Mouse (Mus musculus) embryo, embryonic 11 days (tissue): ENCODE data around the gene Ulk1.
"Not testable (repeated sequence)": the region's sequence is repeated elsewhere in the genome, so short reads cannot be mapped to it uniquely, and the experiment has no call there.

ENCODE experiments used
- DNase-seq: peaks from one replicate; pipeline ENCODE4 v3.0.0-alpha.2; 2015

Gene Ulk1

GRCm38 (mm10) chr5:110804012-110804743 lies 5.7 kb downstream of the Ulk1 start:
- DNase-seq = no peak

- DNase-seq = no peak
Observed at GRCm38 (mm10) chr5:110802809-110803208, 7.1 kb downstream of the Ulk1 start.

- no peak for DNase-seq
Observed at GRCm38 (mm10) chr5:110802186-110802585, 7.7 kb downstream of the Ulk1 start.

GRCm38 (mm10) chr5:110801036-110801624 lies 8.8 kb downstream of the Ulk1 start:
- DNase-seq = no peak

GRCm38 (mm10) chr5:110797696-110798095 lies 12.2 kb downstream of the Ulk1 start:
- DNase-seq = no peak

GRCm38 (mm10) chr5:110794363-110794762 lies 15.5 kb downstream of the Ulk1 start:
- no peak for DNase-seq

GRCm38 (mm10) chr5:110788684-110789083 lies 21.2 kb downstream of the Ulk1 start:
- DNase-seq = peak; percentile 70

GRCm38 (mm10) chr5:110786081-110786835 lies 23.6 kb downstream of the Ulk1 start:
- peak; percentile 9 for DNase-seq

- no peak for DNase-seq
Observed at GRCm38 (mm10) chr5:110783150-110783549, 26.7 kb downstream of the Ulk1 start.

GRCm38 (mm10) chr5:110781529-110782238 lies 28.2 kb downstream of the Ulk1 start:
- DNase-seq = no peak

GRCm38 (mm10) chr5:110780761-110781528 lies 29.0 kb downstream of the Ulk1 start:
- no peak for DNase-seq

GRCm38 (mm10) chr5:110779998-110780760 lies 29.7 kb downstream of the Ulk1 start, which contains the start of gene Pus1:
Gene Pus1 (minus strand): TSS chr5:110780659.
- DNase-seq = peak; percentile 95

GRCm38 (mm10) chr5:110779276-110779997 lies 30.5 kb downstream of the Ulk1 start:
- DNase-seq = no peak

- DNase-seq = no peak
Observed at GRCm38 (mm10) chr5:110778263-110778662, 31.6 kb downstream of the Ulk1 start.

GRCm38 (mm10) chr5:110776141-110776540 lies 33.8 kb downstream of the Ulk1 start:
- no peak for DNase-seq

GRCm38 (mm10) chr5:110774511-110774910 lies 35.4 kb downstream of the Ulk1 start:
- no peak for DNase-seq

- not testable (repeated sequence) for DNase-seq
Observed at GRCm38 (mm10) chr5:110772945-110773344, 37.0 kb downstream of the Ulk1 start.

GRCm38 (mm10) chr5:110770448-110771158 lies 39.3 kb downstream of the Ulk1 start, which contains the start of gene Ep400:
Gene Ep400 (minus strand): TSS chr5:110770717.
- DNase-seq = peak; percentile 100

- peak; percentile 74 for DNase-seq
Observed at GRCm38 (mm10) chr5:110770031-110770445, 39.9 kb downstream of the Ulk1 start.

- DNase-seq = no peak
Observed at GRCm38 (mm10) chr5:110769272-110769671, 40.6 kb downstream of the Ulk1 start.
